Mouse (Mus musculus): ENCODE measurements around the gene Ints11.

Gene Ints11

DNA sequence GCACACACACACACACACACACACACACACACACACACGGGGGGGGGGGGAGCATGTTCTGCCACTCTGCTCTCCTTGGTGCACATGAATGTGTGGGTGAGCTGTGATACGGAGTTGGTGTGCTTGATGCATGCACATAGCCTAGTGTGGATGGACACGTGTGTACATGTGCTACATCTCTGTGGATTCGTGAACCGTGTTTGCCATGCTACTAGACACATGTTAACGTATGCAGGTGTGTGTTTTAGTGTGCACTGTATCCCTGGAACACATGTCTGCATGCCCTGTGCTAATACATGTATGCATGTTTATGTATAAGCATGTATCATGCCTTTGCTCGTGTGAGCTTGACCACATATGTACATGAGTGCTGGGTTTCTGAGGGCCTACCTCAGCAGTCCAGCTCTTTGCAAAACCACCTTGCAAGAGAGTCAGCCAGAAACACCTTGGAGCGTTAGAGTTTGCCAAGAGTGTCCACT lies 23.9 kb downstream of the Ints11 start:
- DNase-seq = no peak

DNA sequence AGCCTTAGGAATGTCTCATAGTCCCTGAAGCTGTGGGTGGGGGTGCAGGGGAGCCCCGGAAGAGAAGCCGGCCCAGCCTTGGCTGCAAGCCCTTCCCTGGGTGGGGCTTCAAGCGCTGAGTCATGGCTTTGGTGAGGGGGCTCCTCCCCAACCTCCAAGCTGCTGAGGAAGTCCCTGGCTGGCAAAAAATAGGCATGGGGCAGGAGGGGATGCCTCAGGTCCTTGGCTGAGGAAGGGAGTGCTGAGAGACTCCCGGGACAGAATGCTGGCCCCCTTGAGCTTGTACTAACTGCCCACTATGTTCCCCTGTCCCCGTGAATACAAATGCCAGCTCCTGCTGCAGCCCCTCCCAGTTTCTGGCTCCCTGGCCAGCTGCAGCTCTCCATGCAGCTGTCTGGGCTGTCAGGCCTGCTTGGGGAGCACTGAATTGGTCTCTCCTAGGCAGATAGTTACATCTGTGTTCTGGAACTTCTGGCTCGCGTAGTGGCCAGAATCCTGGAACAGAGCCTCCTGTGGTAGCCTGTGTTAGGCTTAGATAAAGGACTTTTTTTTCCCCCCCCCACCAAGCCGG lies 25.1 kb downstream of the Ints11 start:
- DNase-seq = peak in 1 of 2 experiments; percentile 40

DNA sequence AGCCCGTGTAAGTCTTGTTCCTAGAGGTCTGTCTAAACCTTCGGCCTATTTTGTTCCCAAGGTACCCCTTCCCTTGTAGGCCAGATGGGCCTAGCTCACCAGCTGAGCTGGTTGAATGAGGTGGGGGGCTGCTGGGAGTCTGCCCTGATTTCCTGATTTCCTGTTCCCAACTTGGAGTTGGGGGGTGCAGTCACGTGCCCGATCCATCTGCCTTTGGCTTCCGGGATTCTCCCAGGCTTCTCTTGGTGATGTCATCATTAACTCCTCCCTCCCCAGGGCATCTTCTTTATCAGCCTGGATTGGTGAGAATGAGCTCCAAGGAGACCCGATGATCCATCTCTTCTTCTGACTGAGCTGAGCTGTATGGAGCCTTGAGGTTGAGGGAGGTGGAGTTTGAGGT lies 25.9 kb downstream of the Ints11 start:
- no peak for DNase-seq

- DNase-seq = no peak
Measured at GRCm38 (mm10) chr4:155895826-155896225, 26.5 kb downstream of the Ints11 start.

DNA sequence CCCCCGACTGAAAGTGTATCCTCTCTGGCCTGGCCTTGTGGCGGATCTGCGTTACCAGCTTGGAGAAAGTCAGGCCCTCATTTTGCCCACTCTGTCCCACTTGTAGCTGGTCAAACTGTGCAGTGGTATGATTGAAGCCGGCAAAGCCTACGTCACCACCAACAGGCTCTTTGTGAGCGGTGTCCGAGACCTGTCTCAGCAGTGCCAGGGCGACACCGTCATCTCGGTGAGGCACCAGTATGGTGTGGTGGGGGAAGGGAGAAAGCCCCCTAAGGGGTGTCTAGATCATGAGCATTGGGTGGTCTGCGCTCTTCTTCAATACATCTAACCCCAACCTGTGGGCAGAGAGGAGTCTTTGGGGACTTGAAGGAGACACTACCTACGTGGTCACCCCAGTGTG lies 27.1 kb downstream of the Ints11 start:
- no peak for DNase-seq

DNA sequence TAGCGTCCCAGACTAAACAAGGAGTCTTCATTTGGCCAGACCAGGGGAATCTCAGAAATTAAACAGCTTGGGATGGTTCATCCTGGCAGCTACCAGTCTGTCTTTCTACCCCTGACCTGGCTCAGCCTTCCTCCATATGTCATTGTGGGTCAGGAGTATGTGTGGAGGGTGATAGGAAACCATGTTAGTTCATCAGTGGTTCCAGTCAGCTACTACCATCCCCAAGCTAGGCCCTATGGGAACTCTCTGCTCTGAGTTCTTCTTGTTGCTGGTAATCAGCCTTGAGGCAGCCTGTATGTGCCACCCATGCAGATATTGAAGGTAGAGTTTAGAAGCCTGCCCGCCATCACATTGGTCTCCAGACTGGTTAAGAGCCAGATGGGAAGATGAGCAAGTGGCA lies 29.0 kb downstream of the Ints11 start:
- no peak for DNase-seq

GRCm38 (mm10) chr4:155899355-155899754 lies 30.0 kb downstream of the Ints11 start:
- DNase-seq = no peak

DNA sequence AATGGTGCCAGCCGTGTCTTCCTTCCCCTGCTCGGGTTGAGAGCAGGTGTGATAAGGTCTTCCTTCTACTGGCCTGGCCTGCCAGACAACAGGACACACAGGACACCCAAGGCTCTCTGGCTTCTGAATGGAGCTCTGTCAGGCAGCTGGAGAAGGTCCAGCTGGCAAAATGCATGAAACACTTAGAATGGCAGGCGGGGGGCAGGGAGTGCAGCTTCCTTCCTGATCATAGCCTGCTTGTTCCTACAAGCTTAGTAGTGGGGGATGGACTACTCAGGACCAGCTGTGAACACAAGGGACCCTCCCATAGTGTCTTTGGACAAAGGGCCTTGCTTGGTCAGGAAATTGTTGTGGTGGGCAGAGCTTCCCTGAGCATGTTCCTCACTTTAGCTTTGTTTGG lies 31.9 kb downstream of the Ints11 start:
- no peak for DNase-seq

- DNase-seq = no peak
Measured at GRCm38 (mm10) chr4:155903246-155903645, 33.9 kb downstream of the Ints11 start.

GRCm38 (mm10) chr4:155904318-155905102 lies 35.2 kb downstream of the Ints11 start:
- no peak for DNase-seq

DNA sequence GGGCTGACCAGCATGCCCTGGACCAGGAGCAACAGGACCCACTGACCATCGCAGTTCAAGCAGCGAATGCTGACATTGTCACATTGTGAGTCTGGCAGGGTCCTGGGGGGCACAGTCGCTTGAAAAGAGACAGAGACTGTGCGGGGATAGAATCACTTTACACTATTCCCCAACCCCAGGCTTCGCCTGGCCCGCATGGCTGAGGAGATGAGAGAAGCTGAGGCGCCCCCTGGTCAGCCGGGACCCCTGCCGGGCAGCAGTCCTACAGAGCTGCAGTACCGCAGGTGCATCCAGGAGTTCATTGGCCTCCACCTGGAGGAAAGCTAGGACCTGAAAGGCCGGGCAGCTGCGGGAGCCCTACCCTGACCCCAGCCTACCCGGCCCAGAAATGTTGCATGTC lies 36.3 kb downstream of the Ints11 start:
- no peak for DNase-seq

GRCm38 (mm10) chr4:155906125-155906524 lies 36.8 kb downstream of the Ints11 start:
- DNase-seq = no peak

DNA sequence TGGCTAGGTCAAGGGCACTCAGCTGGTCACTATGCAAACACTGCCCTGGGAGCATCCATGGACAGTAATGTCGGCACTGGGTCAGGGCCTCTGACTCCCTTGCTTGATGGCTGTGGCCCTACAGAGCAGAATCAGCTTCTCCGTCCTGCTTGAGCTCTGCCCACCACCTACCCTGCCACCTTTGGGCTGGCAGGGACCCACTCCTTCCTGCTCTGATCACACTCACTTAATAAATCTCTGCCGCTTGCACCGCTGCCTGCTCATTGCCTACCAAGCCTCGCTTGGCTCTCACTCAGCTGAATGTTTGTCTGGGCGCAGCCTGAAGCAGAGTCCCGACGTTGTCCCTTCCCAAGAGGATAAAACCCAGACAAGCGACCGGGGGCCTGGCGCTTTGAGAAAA lies 37.7 kb downstream of the Ints11 start:
- DNase-seq = no peak

GRCm38 (mm10) chr4:155908281-155908680 lies 38.9 kb downstream of the Ints11 start:
- no peak for DNase-seq

DNA sequence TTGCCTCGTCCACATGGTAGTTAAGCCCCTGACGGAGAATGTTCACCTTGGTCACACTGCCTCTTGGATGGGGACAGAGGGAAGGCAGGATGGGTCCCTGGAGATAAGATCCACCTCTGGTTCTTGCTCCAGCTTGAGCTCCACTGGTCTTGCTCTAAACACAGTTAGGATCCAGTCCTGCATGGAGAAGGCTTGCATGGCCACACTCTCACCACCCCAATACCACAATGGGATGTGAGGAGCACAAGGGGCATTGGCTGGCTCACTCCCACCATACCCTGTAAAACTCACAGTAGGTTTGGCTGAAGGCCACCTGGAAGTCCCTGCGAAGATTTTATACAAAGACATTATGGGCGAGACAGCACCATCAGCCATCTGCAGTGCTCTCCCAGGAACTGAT lies 39.4 kb downstream of the Ints11 start:
- DNase-seq = no peak

GRCm38 (mm10) chr4:155932031-155932430 lies 62.7 kb downstream of the Ints11 start:
- no peak for DNase-seq

All from spleen, adult 18-20 months (tissue).